Mouse (Mus musculus) CH12.LX (cell line): ENCODE measurements around the gene Hagh. TPM values are rescaled to one million over a fixed set of nuclear protein-coding genes. Genes with fewer than 3 reads are reported as not detected.

ENCODE experiments used
- DNase-seq: peaks from one replicate; pipeline ENCODE4 v3.0.0-alpha.2; 2013; ENCODE audit errors: extremely low read depth
- H3K27ac ChIP-seq: 2 replicates; pipeline ENCODE4 v1.5.1; 2012; ENCODE audit warnings: low read depth, mild to moderate bottlenecking, control low read depth, moderate library complexity; ENCODE audit not compliant: insufficient read depth
- H3K27me3 ChIP-seq: replicated peaks from 2 replicates; pipeline ENCODE3; 2012; ENCODE audit warnings: inconsistent platforms
- H3K36me3 ChIP-seq, 2 experiments: replicated peaks in 1 of 2; 2 replicates each; pipeline versions ENCODE3 to v1.6.1; 2012; ENCODE audit warnings: inconsistent platforms in 1 of 2, low read length in 1 of 2, mild to moderate bottlenecking in 1 of 2, mixed read lengths in 1 of 2, moderate library complexity in 1 of 2; ENCODE audit not compliant: control insufficient read depth in 1 of 2, insufficient read depth in 1 of 2
- H3K4me1 ChIP-seq, 2 experiments: 2 replicates each; pipeline ENCODE4 v1.6.1; 2012; ENCODE audit warnings: inconsistent platforms in 1 of 2, moderate library complexity in 1 of 2; ENCODE audit not compliant: insufficient read depth in 2 of 2, control insufficient read depth in 1 of 2
- H3K4me2 ChIP-seq: 2 replicates; pipeline ENCODE4 v1.6.1; 2012; ENCODE audit warnings: low read depth, mild to moderate bottlenecking, control low read depth; ENCODE audit not compliant: poor library complexity, insufficient read depth, severe bottlenecking
- H3K4me3 ChIP-seq, 3 experiments: fragments of 150-350 bp in 1 of 3; sonication (generic) in 1 of 3; replicated peaks in 1 of 3; 2 replicates each; pipeline versions ENCODE3 to v1.5.1; 2011 to 2012; ENCODE audit warnings: low read depth in 2 of 3, low read length in 2 of 3, mild to moderate bottlenecking in 2 of 3, moderate library complexity in 2 of 3, control low read depth in 1 of 3, improper control_type of control experiment in 1 of 3, inconsistent platforms in 1 of 3, mixed read lengths in 1 of 3; ENCODE audit not compliant: poor library complexity in 1 of 3
- H3K79me2 ChIP-seq: replicated peaks from 2 replicates; pipeline ENCODE4 v1.6.1; 2012; ENCODE audit warnings: mild to moderate bottlenecking, moderate library complexity; ENCODE audit not compliant: control insufficient read depth, poor library complexity, insufficient read depth, severe bottlenecking; ENCODE audit errors: extremely low read depth
- H3K9ac ChIP-seq: 2 replicates; pipeline ENCODE4 v1.6.1; 2012; ENCODE audit warnings: low read depth, mild to moderate bottlenecking, control low read depth, moderate library complexity; ENCODE audit not compliant: insufficient read depth
- H3K9me3 ChIP-seq: replicated peaks from 2 replicates; pipeline ENCODE3; 2012; ENCODE audit warnings: low read length, inconsistent platforms, mixed read lengths
- CHD1 ChIP-seq: IDR thresholded peaks from 2 replicates; pipeline ENCODE4 v1.6.1; 2012; ENCODE audit warnings: low read depth, low read length, improper control_type of control experiment, inconsistent platforms
- CHD2 ChIP-seq: IDR thresholded peaks from 2 replicates; pipeline ENCODE4 v1.6.1; 2011; ENCODE audit warnings: low read length, improper control_type of control experiment
- CTCF ChIP-seq, 2 experiments: IDR thresholded peaks in 1 of 2; conservative IDR thresholded peaks in 1 of 2; 2 replicates each; pipeline ENCODE4 v1.5.1; 2011 to 2012; ENCODE audit warnings: low read depth in 2 of 2, low read length in 2 of 2, improper control_type of control experiment in 1 of 2, inconsistent platforms in 1 of 2, mild to moderate bottlenecking in 1 of 2, moderate library complexity in 1 of 2
- E2F4 ChIP-seq: IDR thresholded peaks from 2 replicates; pipeline ENCODE4 v1.6.1; 2011; ENCODE audit warnings: low read depth, low read length, improper control_type of control experiment; ENCODE audit not compliant: insufficient replicate concordance
- ETS1 ChIP-seq: conservative IDR thresholded peaks from 2 replicates; pipeline ENCODE4 v1.6.1; 2012; ENCODE audit warnings: low read depth, mild to moderate bottlenecking, inconsistent platforms, low read length, improper control_type of control experiment, moderate library complexity
- HCFC1 ChIP-seq: IDR thresholded peaks from 2 replicates; pipeline ENCODE4 v1.6.1; 2012; ENCODE audit warnings: low read depth, mild to moderate bottlenecking, inconsistent platforms, low read length, improper control_type of control experiment
- JUND ChIP-seq: conservative IDR thresholded peaks from 2 replicates; pipeline ENCODE4 v1.6.1; 2011; ENCODE audit warnings: low read depth, low read length, improper control_type of control experiment
- KAT2A ChIP-seq: IDR thresholded peaks from 2 replicates; pipeline ENCODE4 v1.6.1; 2012; ENCODE audit warnings: low read length, improper control_type of control experiment, inconsistent platforms; ENCODE audit not compliant: insufficient replicate concordance
- MYC ChIP-seq: IDR thresholded peaks from 2 replicates; pipeline ENCODE4 v1.6.1; 2011; ENCODE audit warnings: low read depth, mild to moderate bottlenecking, improper control_type of control experiment, low read length
- POLR2A ChIP-seq: IDR thresholded peaks from 2 replicates; pipeline ENCODE4 v1.6.1; 2011; ENCODE audit warnings: low read depth, mild to moderate bottlenecking, improper control_type of control experiment, low read length
- RCOR1 ChIP-seq: conservative IDR thresholded peaks from 2 replicates; pipeline ENCODE4 v1.6.1; 2012; ENCODE audit warnings: low read depth, mild to moderate bottlenecking, inconsistent platforms, low read length, improper control_type of control experiment
- SIN3A ChIP-seq: IDR thresholded peaks from 2 replicates; pipeline ENCODE4 v1.6.1; 2012; ENCODE audit warnings: low read length, improper control_type of control experiment, inconsistent platforms
- SMC3 ChIP-seq: IDR thresholded peaks from 2 replicates; pipeline ENCODE4 v1.6.1; 2011; ENCODE audit warnings: low read depth, low read length, improper control_type of control experiment
- UBTF ChIP-seq: IDR thresholded peaks from 2 replicates; pipeline ENCODE4 v1.6.1; 2012; ENCODE audit warnings: low read depth, mild to moderate bottlenecking, inconsistent platforms, low read length, improper control_type of control experiment, moderate library complexity
- USF2 ChIP-seq: conservative IDR thresholded peaks from 2 replicates; pipeline ENCODE4 v1.6.1; 2011; ENCODE audit warnings: low read depth, low read length, improper control_type of control experiment
- ZKSCAN1 ChIP-seq: IDR thresholded peaks from 2 replicates; pipeline ENCODE4 v1.6.1; 2012; ENCODE audit warnings: low read depth, inconsistent platforms, low read length, improper control_type of control experiment, borderline replicate concordance
- ZNF384 ChIP-seq: IDR thresholded peaks from 2 replicates; pipeline ENCODE4 v1.6.1; 2012; ENCODE audit warnings: low read depth, low read length, improper control_type of control experiment, inconsistent platforms
- dilution Hi-C: fragments of 300-500 bp; cut with MboI; formaldehyde crosslinking; loops from 2 replicates; pipeline ENCODE4 v1.14.3; 2020; ENCODE audit warnings: low sequenced_read_pairs; ENCODE audit not compliant: extremely low pct_unique_long_range_greater_than_20kb, extremely low pct_ligation_motif_present
- in situ Hi-C: fragments of 300-500 bp; cut with MboI; formaldehyde crosslinking; loops from 3 replicates; pipeline ENCODE4 v1.14.3; 2019; ENCODE audit warnings: low sequenced_read_pairs, low pct_ligation_motif_present, low pct_unique_long_range_greater_than_20kb, mixed read lengths
- polyA plus RNA-seq: library from polyadenylated mRNA; unstranded; fragments of >175 nt; gene quantifications from 2 replicates; pipeline ENCODE4 v1.2.1, GENCODE M21; 2012; ENCODE audit warnings: low read depth; ENCODE audit not compliant: insufficient read length
- total RNA-seq, 2 experiments: library from RNA; depleted of rRNA; stranded (reverse); fragments of 300-350 nt in 1 of 2; fragments of >200 nt in 1 of 2; gene quantifications; 2 replicates each; pipeline ENCODE4 v1.2.3; 2012 to 2014

The Hagh gene
- total and polyA plus RNA-seq, 3 experiments: 18.9 to 31.0 (median 27.3) TPM

DNA sequence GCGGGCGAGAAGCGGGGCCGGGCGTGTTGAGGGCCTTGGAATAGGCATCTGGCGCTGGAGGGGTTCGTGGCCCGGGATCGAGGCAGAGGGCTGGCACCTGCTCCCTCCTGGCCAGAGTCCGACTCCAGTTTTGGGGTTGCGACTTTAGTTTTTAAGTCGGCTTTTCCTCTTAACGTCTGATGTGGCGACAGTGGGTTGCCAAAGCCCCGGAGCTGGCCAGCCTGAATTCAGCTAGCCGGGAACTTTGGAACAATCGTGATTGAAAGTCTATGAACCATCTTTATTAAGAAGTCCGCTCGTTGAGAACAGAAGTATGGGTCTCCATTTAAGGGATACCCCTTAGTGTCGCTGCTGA is 10.8 kb downstream of the Hagh start:
- dilution Hi-C loops: no loop called here

DNA sequence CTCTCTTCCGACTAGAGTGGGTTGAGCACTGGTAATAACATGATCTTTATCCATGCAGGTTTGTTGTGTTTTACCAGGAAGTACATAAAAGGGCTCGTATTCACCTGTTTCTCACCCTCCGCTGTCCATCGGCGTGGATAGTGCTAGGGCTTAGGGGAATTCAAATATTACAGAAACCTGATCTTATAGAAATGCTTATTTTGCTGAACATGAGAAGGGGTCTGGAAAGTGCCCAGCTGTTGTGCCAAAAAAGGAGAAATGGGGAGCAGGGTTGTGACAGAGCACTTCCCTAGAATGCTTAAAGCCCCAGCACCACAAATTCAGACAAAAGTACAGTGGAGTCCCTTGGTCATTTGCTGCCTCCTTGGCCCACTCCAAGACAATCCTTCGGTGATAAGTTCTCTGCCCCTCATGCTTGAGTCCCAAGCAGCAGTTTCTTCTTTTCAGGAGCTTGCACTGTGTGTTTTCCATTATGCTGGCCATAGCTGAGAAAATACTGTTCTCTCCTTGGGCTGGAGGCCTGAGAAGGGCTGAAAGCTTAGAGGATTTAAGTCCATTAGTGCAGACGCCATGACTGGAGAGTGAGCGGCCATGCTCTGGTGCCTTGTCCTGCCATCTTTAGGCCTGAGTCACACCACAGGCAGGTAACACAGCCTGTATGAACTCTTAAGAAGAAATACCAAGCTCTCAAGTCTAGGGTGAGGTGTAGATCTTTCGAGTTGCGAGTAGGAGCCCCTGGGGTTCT is 11.6 kb downstream of the Hagh start:
- H3K4me3 ChIP-seq: peak overlapping the region in 2 of 3 experiments; percentile 64 to 74
- no peak for DNase-seq
- no peaks in the 10 kb centered on the region; the same call in 1 of the 2 replicates for H3K79me2 ChIP-seq
- no peak overlapping the region for H3K27ac ChIP-seq
- dilution Hi-C loops: no loop called here
- peak overlapping the region; percentile 59 for H3K4me2 ChIP-seq
- in situ Hi-C loops: loop anchor here (5.0 kb wide), 1 partner anchor 36 kb away; the partner anchor contains the start of genes Nubp2 and Spsb3
- no peak for TF ChIP-seq USF2
- no peak for TF ChIP-seq SMC3
- TF ChIP-seq POLR2A: no peak
- no peak for TF ChIP-seq JUND
- TF ChIP-seq RCOR1: no peak
- no peak for TF ChIP-seq CHD1
- no peak for TF ChIP-seq CHD2
- no peaks in the 10 kb centered on the region for H3K9me3 ChIP-seq
- H3K4me1 ChIP-seq: peaks cover 14 to 37% of the 10 kb centered on the region in 2 experiments
- peak overlapping the region; percentile 60; the same call in 1 of the 2 replicates for H3K9ac ChIP-seq
- peaks cover 10% of the 10 kb centered on the region for H3K27me3 ChIP-seq
- peaks cover 12 to 21% of the 10 kb centered on the region in 2 experiments for H3K36me3 ChIP-seq

More for the DNA sequence above, 10.8 kb downstream of the Hagh start:
- no peaks in the 10 kb centered on the region for H3K9me3 ChIP-seq
- H3K27me3 ChIP-seq: peaks cover 10% of the 10 kb centered on the region
- peak overlapping the region; percentile 59 for H3K4me2 ChIP-seq
- TF ChIP-seq ZKSCAN1 (no peak), UBTF (0 out of 2 replicates have a peak, but pooled peaks have one; percentile 38), CTCF (conservative IDR thresholded peaks at IDR 0.05 in 1 of 2, IDR thresholded peaks at IDR 0.05 in 1 of 2; ENCODE audit: low read depth in 2 of 2, low read length in 2 of 2) (peak in 1 of 2 experiments; percentile 13; a peak in 1 of 4 replicates), ZNF384 (no peak), HCFC1 (no peak), ETS1 (no peak), RCOR1 (no peak), E2F4 (no peak), MYC (no peak), KAT2A (no peak), CHD2 (no peak), SIN3A (0 out of 2 replicates have a peak, but pooled peaks have one; percentile 62)
- TF ChIP-seq, all 38 proteins: peak for 3
- Histone ChIP-seq H3K4me1 (peaks cover 6 to 29% of the 10 kb centered on the region in 2 experiments), H3K4me3 (peak overlapping the region; percentile 64 to 83 (median 74)), H3K79me2 (no peaks in the 10 kb centered on the region; the same call in 1 of the 2 replicates), H3K9ac (peak overlapping the region; percentile 60), H3K27ac (no peak overlapping the region), H3K36me3 (peaks cover 11 to 20% of the 10 kb centered on the region in 2 experiments)
- in situ Hi-C loops: loop anchor here (5.0 kb wide), 1 partner anchor 37 kb away; the partner anchor contains the start of genes Nubp2 and Spsb3
- no peak for DNase-seq
